Comparison of ENCODE assay signal across 10 mouse cellular contexts in genomic region chr7:19229404-19229803, GRCm38 (mm10). TPM values are rescaled to one million over a fixed set of nuclear protein-coding genes. Genes with fewer than 3 reads are reported as not detected.
DNase-seq lines count a peak whose midpoint lies in the region; ATAC-seq and TF ChIP-seq lines count a peak whose summit lies in the region.
"Had no signal": no experiment of that assay in that cellular context is flagged by ENCODE, and none has a peak within 500 bp of the region (broad histone marks: within the 10 kb centered on the region; RNA-seq: fewer than 3 reads in every experiment).

No protein-coding gene starts in this region.

- H3K4me3 ChIP-seq in bone marrow macrophage, adult 2 months (ENCODE audit: insufficient read depth, low read length): peak overlapping the region; percentile 65
- H3K4me3 ChIP-seq in hindbrain, embryonic 10.5 days: peak overlapping the region; percentile 72
- peak overlapping the region; percentile 60 for H3K4me3 ChIP-seq in midbrain, embryonic 11.5 days (ENCODE audit: low read depth, low read length)

- intact Hi-C loops in left cerebral cortex, postnatal 14 days (cut with DNase I): no loop called here

- WGBS in hindbrain, embryonic 10.5 days: 54% methylated on average over 5 of the region's 5 CpGs
- 49% methylated on average over 5 of the region's 5 CpGs for WGBS in midbrain, embryonic 11.5 days

- peaks cover 20% of the 10 kb centered on the region for H3K4me1 ChIP-seq in bone marrow macrophage, adult 2 months (ENCODE audit: control insufficient read depth, insufficient read depth, low read length)
- H3K4me1 ChIP-seq in hindbrain, embryonic 10.5 days (replicated peaks): peaks cover 23% of the 10 kb centered on the region
- peaks cover 15% of the 10 kb centered on the region for H3K4me1 ChIP-seq in midbrain, embryonic 11.5 days (ENCODE audit: control insufficient read depth, insufficient read depth, low read length)

- no peak for ATAC-seq in midbrain, embryonic 11.5 days (ENCODE audit: low FRiP score)

- peaks cover 2% of the 10 kb centered on the region; the same call in 1 of the 2 replicates for H3K9me3 ChIP-seq in hindbrain, embryonic 10.5 days
- H3K9me3 ChIP-seq in midbrain, embryonic 11.5 days (ENCODE audit: control insufficient read depth, low read length): no peaks in the 10 kb centered on the region

- TF ChIP-seq CTCF in bone marrow macrophage, adult 2 months (IDR thresholded peaks at IDR 0.05; ENCODE audit: low read depth, low read length): no peak

- H3K27ac ChIP-seq in bone marrow macrophage, adult 2 months (ENCODE audit: insufficient read depth, low read depth, low read length): peak overlapping the region; percentile 45
- H3K27ac ChIP-seq in hindbrain, embryonic 10.5 days: peak overlapping the region; percentile 95
- H3K27ac ChIP-seq in midbrain, embryonic 11.5 days (ENCODE audit: low read depth, low read length): no peak overlapping the region; the same call in 1 of the 2 replicates

- DNase-seq in kidney, adult 9 months: peak; percentile 40
- DNase-seq in kidney, postnatal 10 days: no peak
- DNase-seq in hindbrain, embryonic 10.5 days (ENCODE audit: low spot score): no peak
- no peak for DNase-seq in midbrain, embryonic 11.5 days (ENCODE audit: low spot score, missing footprints)
- DNase-seq in layer of hippocampus, adult 9-11 months: no peak
- DNase-seq in cerebellum, adult 18-20 months: no peak
- DNase-seq in left cerebral cortex, postnatal 14 days (ENCODE audit: low spot score in 2 of 2): no peak

- no peaks in the 10 kb centered on the region for H3K27me3 ChIP-seq in hindbrain, embryonic 10.5 days (ENCODE audit: insufficient read depth, poor library complexity, severe bottlenecking)
- H3K27me3 ChIP-seq in midbrain, embryonic 11.5 days (ENCODE audit: control insufficient read depth, insufficient read depth, low read length): no peaks in the 10 kb centered on the region

- peak overlapping the region; percentile 78 for H3K4me2 ChIP-seq in midbrain, embryonic 11.5 days

- peak overlapping the region; percentile 76 for H3K9ac ChIP-seq in midbrain, embryonic 11.5 days (ENCODE audit: low read length)

- TF ChIP-seq POLR2A in bone marrow macrophage, adult 2 months (IDR thresholded peaks at IDR 0.05; ENCODE audit: borderline replicate concordance, low read depth, low read length): no peak

- peaks cover 50% of the 10 kb centered on the region for H3K36me3 ChIP-seq in hindbrain, embryonic 10.5 days
- H3K36me3 ChIP-seq in midbrain, embryonic 11.5 days (ENCODE audit: control insufficient read depth, insufficient read depth, low read length): no peaks in the 10 kb centered on the region

RNA-seq across cellular contexts. Expression of gene Opa3, which starts 1.3 kb away (rescaled TPM):
- 20.0 and 22.0 TPM in 2 replicates for polyA plus RNA-seq in bone marrow macrophage, adult 2 months (2012; ENCODE audit: insufficient read depth, insufficient read length, missing spikeins)
- 47.8 and 51.1 TPM in 2 replicates for polyA plus RNA-seq in hindbrain, embryonic 10.5 days (2016; fragmentation: Nextera tagmentation; extraction: Ambion mirVana)
- polyA plus RNA-seq in midbrain, embryonic 11.5 days (2014; fragmentation: Nextera tagmentation; extraction: Ambion mirVana): 42.4 and 44.0 TPM in 2 replicates
- 10 to 100 TPM; 40.0 to 43.9 TPM for total RNA-seq in left cerebral cortex, postnatal 14 days (2021)

RNA-seq across cellular contexts. Expression of gene Gpr4, which starts 17.1 kb away (rescaled TPM):
- not detected in 2 replicates for polyA plus RNA-seq in bone marrow macrophage, adult 2 months (2012; ENCODE audit: insufficient read depth, insufficient read length, missing spikeins)
- polyA plus RNA-seq in hindbrain, embryonic 10.5 days (2016; fragmentation: Nextera tagmentation; extraction: Ambion mirVana): 1.8 and 2.9 TPM in 2 replicates
- 1.5 and 1.7 TPM in 2 replicates for polyA plus RNA-seq in midbrain, embryonic 11.5 days (2014; fragmentation: Nextera tagmentation; extraction: Ambion mirVana)
- total RNA-seq in left cerebral cortex, postnatal 14 days (2021): 1 to 10 TPM; 5.2 to 5.5 TPM

RNA-seq across cellular contexts. Expression of gene Vasp, which starts 42.2 kb away (rescaled TPM):
- 178 and 187 TPM in 2 replicates for polyA plus RNA-seq in bone marrow macrophage, adult 2 months (2012; ENCODE audit: insufficient read depth, insufficient read length, missing spikeins)
- 58.8 and 62.0 TPM in 2 replicates for polyA plus RNA-seq in hindbrain, embryonic 10.5 days (2016; fragmentation: Nextera tagmentation; extraction: Ambion mirVana)
- 46.0 and 46.9 TPM in 2 replicates for polyA plus RNA-seq in midbrain, embryonic 11.5 days (2014; fragmentation: Nextera tagmentation; extraction: Ambion mirVana)
- total RNA-seq in left cerebral cortex, postnatal 14 days (2021): 10 to 100 TPM; 18.4 to 21.1 TPM

RNA-seq across cellular contexts. Expression of gene Ppm1n, which starts 50.5 kb away (rescaled TPM):
- 0.93 and 4.2 TPM in 2 replicates for polyA plus RNA-seq in bone marrow macrophage, adult 2 months (2012; ENCODE audit: insufficient read depth, insufficient read length, missing spikeins)
- 0.30 and 0.42 TPM in 2 replicates for polyA plus RNA-seq in hindbrain, embryonic 10.5 days (2016; fragmentation: Nextera tagmentation; extraction: Ambion mirVana)
- 0.18 and 0.50 TPM in 2 replicates for polyA plus RNA-seq in midbrain, embryonic 11.5 days (2014; fragmentation: Nextera tagmentation; extraction: Ambion mirVana)
- under 1 TPM in 1 of 2 experiments, not detected in 1; 0.40 TPM for total RNA-seq in left cerebral cortex, postnatal 14 days (2021)
- total RNA-seq: layer of hippocampus, adult 18-20 months had no signal

RNA-seq across cellular contexts. Expression of gene Rtn2, which starts 53.0 kb away (rescaled TPM):
- 1.4 and 2.0 TPM in 2 replicates for polyA plus RNA-seq in bone marrow macrophage, adult 2 months (2012; ENCODE audit: insufficient read depth, insufficient read length, missing spikeins)
- 37.3 and 67.8 TPM in 2 replicates for polyA plus RNA-seq in hindbrain, embryonic 10.5 days (2016; fragmentation: Nextera tagmentation; extraction: Ambion mirVana)
- polyA plus RNA-seq in midbrain, embryonic 11.5 days (2014; fragmentation: Nextera tagmentation; extraction: Ambion mirVana): 48.5 and 53.2 TPM in 2 replicates
- 100 to 1,000 TPM; 115 to 123 TPM for total RNA-seq in left cerebral cortex, postnatal 14 days (2021)
- polyA plus RNA-seq: activated CD4-positive, CD25-positive, alpha-beta regulatory T cell, adult 4 months had no signal
